Mouse (Mus musculus) right cerebral cortex, postnatal 36 days (tissue): ENCODE data around the gene Prpf4b.
"Not testable (repeated sequence)": the region's sequence is repeated elsewhere in the genome, so short reads cannot be mapped to it uniquely, and the experiment has no call there.

Source experiments
- DNase-seq, 2 experiments: peaks; one replicate each; pipeline ENCODE4 v3.0.0; 2022; ENCODE audit warnings: low spot score in 2 of 2, mixed read lengths in 1 of 2

The Prpf4b gene

GRCm38 (mm10) chr13:34934931-34935644, 60.0 kb downstream of the Prpf4b start:
- no peak for DNase-seq

GRCm38 (mm10) chr13:34942370-34942769, 67.3 kb downstream of the Prpf4b start:
- no peak for DNase-seq

- not testable (repeated sequence) for DNase-seq
Observed at GRCm38 (mm10) chr13:34951437-34951836, 76.3 kb downstream of the Prpf4b start.
